Mouse (Mus musculus) kidney, embryonic 15.5 days (tissue): ENCODE measurements around the gene Trappc11. TPM values are rescaled to one million over a fixed set of nuclear protein-coding genes. Genes with fewer than 3 reads are reported as not detected.

Source experiments
- ATAC-seq: fragments of 200-750 bp; cut with Nextera tagmentation; replicated peaks from 2 replicates; pipeline ENCODE4 v1.8.0; 2017; ENCODE audit warnings: moderate TSS enrichment; ENCODE audit not compliant: low FRiP score
- H3K27ac ChIP-seq: fragments of 300-500 bp; sonication (generic); 2 replicates; pipeline ENCODE4 v1.5.1; 2015; ENCODE audit warnings: mild to moderate bottlenecking, inconsistent platforms
- H3K27me3 ChIP-seq: fragments of 300-500 bp; sonication (generic); 2 replicates; pipeline ENCODE4 v1.6.1; 2015; ENCODE audit warnings: inconsistent platforms
- H3K36me3 ChIP-seq: fragments of 300-500 bp; sonication (generic); 2 replicates; pipeline ENCODE4 v1.6.1; 2015; ENCODE audit warnings: inconsistent platforms
- H3K4me1 ChIP-seq: fragments of 300-500 bp; sonication (generic); 2 replicates; pipeline ENCODE4 v1.6.1; 2015; ENCODE audit warnings: inconsistent platforms
- H3K4me2 ChIP-seq: fragments of 300-500 bp; sonication (generic); 2 replicates; pipeline ENCODE4 v1.6.1; 2015; ENCODE audit warnings: moderate library complexity, mild to moderate bottlenecking, inconsistent platforms
- H3K4me3 ChIP-seq: fragments of 300-500 bp; sonication (generic); replicated peaks from 2 replicates; pipeline ENCODE4 v1.5.1; 2015; ENCODE audit warnings: mild to moderate bottlenecking, inconsistent platforms
- H3K9ac ChIP-seq: fragments of 300-500 bp; sonication (generic); 2 replicates; pipeline ENCODE4 v1.6.1; 2015; ENCODE audit warnings: mild to moderate bottlenecking, inconsistent platforms
- H3K9me3 ChIP-seq: fragments of 300-500 bp; sonication (generic); replicated peaks from 2 replicates; pipeline ENCODE4 v1.6.1; 2016; ENCODE audit warnings: inconsistent platforms
- WGBS: fragments of 180-500 bp; shearing (Covaris S2); methylation state at CpG from one replicate; pipeline ENCODE4 v1.1.7; 2015; ENCODE audit warnings: mixed read lengths; 5-methylcytosine and 5-hydroxymethylcytosine counted together
- polyA plus RNA-seq: library from polyadenylated mRNA; unstranded; fragments of >200 nt; fragmentation: Nextera tagmentation; extraction: Ambion mirVana; gene quantifications from 2 replicates; pipeline ENCODE4 v1.2.1, GENCODE M21; 2015

Trappc11 gene
- 32.5 and 34.5 TPM in 2 replicates for polyA plus RNA-seq

DNA sequence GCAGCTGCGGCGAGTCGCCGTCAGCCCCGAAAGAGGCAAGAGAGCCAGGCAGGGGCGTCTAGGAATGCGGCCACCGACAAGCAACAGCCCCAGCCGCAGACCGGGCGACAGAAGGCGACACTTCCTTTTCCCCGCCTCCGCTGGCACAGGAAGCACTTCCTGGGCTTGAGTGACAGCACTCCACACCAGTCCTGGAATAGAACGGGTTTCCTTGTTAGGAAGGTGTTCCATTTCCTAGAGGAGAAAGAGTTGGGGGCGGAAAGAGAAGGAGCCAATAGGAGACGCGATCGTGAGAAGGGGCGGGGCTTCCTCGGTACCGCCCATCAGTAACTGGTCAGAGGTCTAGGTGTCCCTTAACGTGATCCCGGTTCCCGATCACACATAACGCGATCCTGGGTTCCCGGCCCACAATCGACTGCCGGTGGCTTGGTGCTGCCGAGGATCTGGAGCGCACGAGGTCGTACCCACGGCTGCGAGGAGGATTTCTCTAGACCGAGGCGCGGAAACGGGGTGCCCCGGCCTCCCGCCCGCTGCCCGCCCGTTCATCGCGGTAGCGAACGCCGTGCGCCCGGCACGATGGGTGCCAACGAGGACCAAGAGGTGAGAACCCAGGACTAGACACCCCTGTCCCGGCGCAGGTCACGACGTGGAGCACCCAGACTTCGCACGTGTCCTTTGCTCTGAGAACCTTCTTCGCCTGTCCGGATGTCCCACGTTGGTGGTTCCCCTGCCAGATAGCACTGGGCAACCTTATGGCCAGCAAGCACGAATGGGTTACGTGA lies at the start of gene Trappc11, which contains the start of gene Rwdd4a:
Gene Trappc11 (minus strand): TSS at position 127 of the 782 bp plus-strand sequence.
Gene Rwdd4a (plus strand): TSS at position 321 of the 782 bp plus-strand sequence.
- peaks cover 14% of the 10 kb centered on the region for H3K4me1 ChIP-seq
- peak within 1 kb of the TSS; percentile 64 for H3K4me3 ChIP-seq
- peak within 1 kb of the TSS; percentile 78 for H3K4me2 ChIP-seq
- H3K27ac ChIP-seq = peak within 1 kb of the TSS; percentile 89
- H3K9me3 ChIP-seq = no peaks in the 10 kb centered on the region
- peak; percentile 100 for ATAC-seq
- under 1% methylated on average over 65 of the region's 65 CpGs for WGBS
- peaks cover 30% of the 10 kb centered on the region for H3K36me3 ChIP-seq
- peak within 1 kb of the TSS; percentile 82 for H3K9ac ChIP-seq
- no peaks in the 10 kb centered on the region for H3K27me3 ChIP-seq

DNA sequence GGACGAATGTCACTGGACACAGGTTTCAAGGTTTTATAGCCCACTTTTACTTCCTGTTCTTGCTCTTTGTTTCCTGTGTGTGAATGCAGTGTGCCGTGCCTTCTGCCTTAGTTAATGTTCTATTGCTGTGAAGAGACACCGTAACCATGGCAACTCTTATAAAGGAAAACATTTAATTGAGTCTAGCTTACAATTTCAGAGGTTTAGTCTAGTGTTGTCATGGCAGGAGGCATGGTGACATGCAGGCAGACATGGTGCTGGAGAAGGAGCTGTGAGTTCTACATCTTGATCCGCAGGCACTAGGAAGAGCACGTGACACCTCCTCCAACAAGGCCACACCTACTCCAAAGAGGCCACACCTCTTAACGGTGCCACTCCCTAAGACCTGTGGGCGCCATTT lies 48.2 kb upstream of the Trappc11 start:
- WGBS = 83% methylated on average over 7 of the region's 7 CpGs
- H3K27ac ChIP-seq = no peak overlapping the region
- no peak overlapping the region for H3K4me2 ChIP-seq
- no peaks in the 10 kb centered on the region for H3K4me1 ChIP-seq
- no peaks in the 10 kb centered on the region for H3K9me3 ChIP-seq
- no peak for ATAC-seq
- no peaks in the 10 kb centered on the region for H3K36me3 ChIP-seq
- no peaks in the 10 kb centered on the region for H3K27me3 ChIP-seq
- H3K4me3 ChIP-seq = no peak overlapping the region
- no peak overlapping the region for H3K9ac ChIP-seq

DNA sequence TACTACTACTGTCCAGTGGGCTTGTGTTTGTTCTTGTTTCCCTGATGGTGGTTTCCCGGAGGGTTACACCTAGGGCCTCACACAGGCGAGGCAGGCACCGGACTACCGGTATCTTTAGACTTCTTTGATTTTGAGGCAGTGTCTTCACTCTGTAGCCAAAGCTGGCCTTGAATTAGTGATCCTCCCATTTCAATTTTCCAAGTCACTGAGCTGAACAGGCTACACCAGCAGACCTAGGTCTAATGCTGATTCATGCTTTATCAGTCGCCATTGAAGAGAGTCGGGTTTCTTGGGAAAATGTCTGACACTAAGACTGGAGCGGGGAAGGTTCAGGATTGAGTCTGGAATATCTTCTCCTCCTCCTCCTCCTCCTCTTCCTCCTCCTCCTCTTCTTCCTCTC lies 40.2 kb upstream of the Trappc11 start:
- no peak overlapping the region for H3K4me2 ChIP-seq
- H3K4me3 ChIP-seq = no peak overlapping the region
- 58% methylated on average over 7 of the region's 7 CpGs for WGBS
- ATAC-seq = 0 out of 2 replicates have a peak, but pooled peaks have one; percentile 58
- H3K9ac ChIP-seq = no peak overlapping the region
- no peaks in the 10 kb centered on the region for H3K9me3 ChIP-seq
- H3K4me1 ChIP-seq = no peaks in the 10 kb centered on the region
- H3K27ac ChIP-seq = no peak overlapping the region
- no peaks in the 10 kb centered on the region for H3K27me3 ChIP-seq
- H3K36me3 ChIP-seq = no peaks in the 10 kb centered on the region

DNA sequence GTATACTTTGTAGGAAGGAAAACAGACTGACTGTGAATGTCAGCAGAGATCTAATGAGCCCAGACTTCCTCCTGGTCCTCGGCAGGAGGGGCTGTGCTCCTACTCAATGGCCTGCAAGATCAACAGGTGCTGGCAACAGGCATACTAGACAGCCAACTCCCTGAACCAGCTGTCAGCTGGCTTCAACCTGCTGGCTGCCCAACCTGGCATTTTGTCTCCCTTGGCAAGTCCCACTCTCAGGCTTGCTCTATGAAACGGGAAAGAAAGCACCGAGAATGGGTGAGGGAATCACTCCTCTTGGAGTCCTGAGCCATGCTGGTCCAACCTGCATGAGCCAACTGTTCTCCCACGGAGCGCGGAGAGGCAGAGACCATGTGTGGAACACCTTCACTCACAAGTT lies 36.9 kb upstream of the Trappc11 start:
- no peaks in the 10 kb centered on the region for H3K9me3 ChIP-seq
- H3K4me2 ChIP-seq = no peak overlapping the region
- no peaks in the 10 kb centered on the region for H3K4me1 ChIP-seq
- no peak overlapping the region for H3K9ac ChIP-seq
- ATAC-seq = no peak
- no peak overlapping the region for H3K27ac ChIP-seq
- no peak overlapping the region for H3K4me3 ChIP-seq
- no peaks in the 10 kb centered on the region for H3K27me3 ChIP-seq
- WGBS = 81% methylated on average over 6 of the region's 6 CpGs
- no peaks in the 10 kb centered on the region for H3K36me3 ChIP-seq

DNA sequence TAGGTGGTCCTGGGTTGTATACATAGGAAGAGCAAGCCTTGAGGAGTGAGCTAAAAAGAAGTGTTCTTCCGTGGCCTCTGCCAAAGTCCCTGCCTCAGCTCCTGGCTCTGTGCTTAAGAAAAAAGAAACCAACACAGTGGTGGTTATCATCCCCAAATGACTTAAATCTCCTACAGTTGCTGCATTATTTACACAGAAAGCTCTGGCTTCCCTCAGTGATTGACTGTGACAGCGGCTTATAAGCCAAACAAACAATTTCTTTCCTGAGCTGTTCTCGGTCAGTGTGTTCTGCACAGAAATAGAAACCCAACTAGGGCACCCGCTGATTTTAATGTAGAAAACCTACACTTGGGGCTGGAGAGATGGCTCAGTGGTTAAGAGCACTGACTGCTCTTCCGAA lies 34.8 kb upstream of the Trappc11 start:
- WGBS = 78% methylated on average over 5 of the region's 5 CpGs
- Histone ChIP-seq H3K4me1 (no peaks in the 10 kb centered on the region), H3K4me2 (no peak overlapping the region), H3K27ac (no peak overlapping the region), H3K9me3 (no peaks in the 10 kb centered on the region), H3K27me3 (no peaks in the 10 kb centered on the region), H3K4me3 (no peak overlapping the region), H3K9ac (no peak overlapping the region), H3K36me3 (no peaks in the 10 kb centered on the region)
- ATAC-seq = no peak

DNA sequence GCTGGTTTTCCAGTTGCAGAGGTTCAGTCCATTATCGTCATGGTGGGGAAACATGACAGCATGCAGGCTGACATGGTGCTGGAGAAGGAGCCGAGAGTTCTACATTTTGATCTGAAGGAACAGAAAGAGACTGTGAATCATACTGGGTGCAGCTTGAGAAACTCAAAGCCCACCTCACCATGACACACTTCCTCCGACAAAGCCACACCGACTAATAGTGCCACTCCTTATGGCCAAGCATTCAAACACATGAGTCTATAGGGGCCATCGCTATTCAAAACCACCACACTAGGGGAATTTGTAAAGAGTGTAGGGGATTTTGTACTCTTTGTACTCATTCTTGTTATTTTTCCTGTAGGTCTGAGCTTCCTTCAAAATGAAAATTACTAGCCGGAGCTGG lies 33.3 kb upstream of the Trappc11 start:
- WGBS = 92% methylated on average over 6 of the region's 6 CpGs
- H3K4me1 ChIP-seq = no peaks in the 10 kb centered on the region
- H3K4me3 ChIP-seq = no peak overlapping the region
- no peak for ATAC-seq
- no peak overlapping the region for H3K9ac ChIP-seq
- H3K27ac ChIP-seq = no peak overlapping the region
- H3K36me3 ChIP-seq = no peaks in the 10 kb centered on the region
- H3K27me3 ChIP-seq = no peaks in the 10 kb centered on the region
- H3K9me3 ChIP-seq = no peaks in the 10 kb centered on the region
- H3K4me2 ChIP-seq = no peak overlapping the region

DNA sequence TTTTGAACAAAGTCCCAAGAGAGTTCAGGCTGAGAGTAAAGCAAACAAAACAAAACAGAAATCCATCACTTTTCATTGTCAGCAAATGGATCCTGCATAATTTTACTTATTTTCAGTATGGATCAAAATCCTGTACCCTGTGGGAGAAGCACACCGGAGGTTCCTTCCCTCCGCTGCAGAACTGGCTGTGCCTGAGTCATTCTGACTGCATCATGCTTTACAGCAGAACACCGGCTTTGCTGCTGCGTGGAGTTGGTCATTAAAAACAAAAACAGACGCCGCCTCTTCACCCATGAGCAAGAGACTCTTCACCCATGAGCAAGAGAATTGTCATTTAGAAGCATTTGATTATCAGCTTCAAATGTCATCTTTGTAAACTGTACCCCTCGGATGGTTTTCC lies 27.5 kb upstream of the Trappc11 start:
- no peak for ATAC-seq
- Histone ChIP-seq H3K9ac (no peak overlapping the region), H3K27me3 (no peaks in the 10 kb centered on the region), H3K36me3 (no peaks in the 10 kb centered on the region), H3K27ac (no peak overlapping the region), H3K4me3 (no peak overlapping the region), H3K4me2 (no peak overlapping the region), H3K9me3 (no peaks in the 10 kb centered on the region), H3K4me1 (0 out of 2 replicates have a peak, but pooled peaks cover 3% of the 10 kb centered on the region)
- WGBS = 89% methylated on average over 7 of the region's 7 CpGs

DNA sequence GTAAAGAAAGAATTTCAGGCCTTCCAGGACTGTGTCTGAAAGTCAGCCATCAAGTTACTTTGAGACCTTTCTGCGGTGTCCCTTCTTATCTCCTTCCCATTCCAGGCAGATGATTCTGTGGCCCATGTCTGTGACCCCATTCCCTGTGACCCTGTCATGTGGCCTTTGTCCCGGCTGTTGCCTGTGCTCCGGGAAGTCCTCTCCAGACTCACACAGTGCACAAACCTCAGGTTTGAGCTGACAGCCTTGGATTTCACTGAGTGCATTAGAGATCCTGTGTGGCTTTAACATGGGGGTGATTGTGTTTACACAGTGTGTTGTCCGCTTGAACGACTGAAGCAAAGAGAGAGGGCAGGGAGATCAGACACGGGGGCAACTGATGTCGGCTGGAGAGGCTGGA lies 25.0 kb upstream of the Trappc11 start:
- ATAC-seq = no peak
- H3K4me3 ChIP-seq = no peak overlapping the region
- H3K36me3 ChIP-seq = peaks cover 6% of the 10 kb centered on the region
- H3K4me1 ChIP-seq = 0 out of 2 replicates have a peak, but pooled peaks cover 3% of the 10 kb centered on the region
- H3K4me2 ChIP-seq = no peak overlapping the region
- no peak overlapping the region for H3K27ac ChIP-seq
- 40% methylated on average over 7 of the region's 7 CpGs for WGBS
- H3K9ac ChIP-seq = no peak overlapping the region
- H3K9me3 ChIP-seq = no peaks in the 10 kb centered on the region
- no peaks in the 10 kb centered on the region for H3K27me3 ChIP-seq

DNA sequence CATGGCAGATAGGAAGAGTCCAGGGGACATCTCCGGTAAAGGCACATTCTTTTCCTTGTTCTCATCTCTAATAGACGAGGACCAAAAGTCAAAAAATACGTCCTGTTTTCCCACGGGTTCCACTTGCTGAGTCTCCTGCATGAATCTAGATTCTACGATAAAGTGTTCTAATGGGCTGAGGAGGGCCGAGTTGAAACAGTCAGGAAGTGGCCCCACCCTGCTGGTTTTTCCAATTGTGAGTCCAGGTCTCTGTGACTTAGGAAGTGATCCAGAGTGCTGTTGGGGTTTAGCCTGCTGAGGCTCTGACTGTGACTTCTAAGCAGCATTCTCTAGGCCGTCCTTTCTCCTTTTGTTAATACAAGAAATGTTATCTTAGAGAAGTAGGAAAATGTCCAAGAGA lies 23.2 kb upstream of the Trappc11 start:
- no peak overlapping the region for H3K4me2 ChIP-seq

DNA sequence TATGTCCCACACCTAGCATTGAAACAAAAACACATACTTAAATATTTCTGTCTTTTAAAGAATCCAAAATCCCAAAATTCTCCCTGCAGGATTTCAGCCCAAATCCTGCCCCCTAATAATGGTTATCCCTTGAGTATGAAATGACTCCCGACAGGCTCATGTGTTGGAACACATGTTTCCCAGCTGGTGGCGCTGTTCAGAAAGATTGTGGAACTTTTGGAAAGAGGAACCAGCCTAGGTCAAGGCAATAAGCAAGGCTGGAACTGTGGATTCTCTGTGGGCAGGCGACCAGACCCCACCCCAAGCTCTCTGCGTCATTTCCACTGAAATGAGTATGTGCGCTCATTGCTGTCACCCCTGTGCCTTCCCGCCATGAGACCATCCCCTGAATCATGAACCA lies 20.3 kb upstream of the Trappc11 start:
- Histone ChIP-seq H3K9me3 (no peaks in the 10 kb centered on the region), H3K36me3 (peaks cover 41% of the 10 kb centered on the region), H3K27me3 (no peaks in the 10 kb centered on the region), H3K4me2 (no peak overlapping the region), H3K27ac (no peak overlapping the region), H3K4me1 (0 out of 2 replicates have a peak, but pooled peaks cover 3% of the 10 kb centered on the region), H3K9ac (no peak overlapping the region), H3K4me3 (no peak overlapping the region)
- no peak for ATAC-seq
- WGBS = 85% methylated on average over 6 of the region's 6 CpGs

More for the DNA sequence above, 23.2 kb upstream of the Trappc11 start:
- Histone ChIP-seq H3K9ac (no peak overlapping the region), H3K36me3 (peaks cover 14% of the 10 kb centered on the region), H3K9me3 (no peaks in the 10 kb centered on the region), H3K27ac (no peak overlapping the region), H3K4me3 (no peak overlapping the region), H3K27me3 (no peaks in the 10 kb centered on the region), H3K4me1 (0 out of 2 replicates have a peak, but pooled peaks cover 3% of the 10 kb centered on the region)
- ATAC-seq = no peak
- WGBS = 72% methylated on average over 7 of the region's 7 CpGs

DNA sequence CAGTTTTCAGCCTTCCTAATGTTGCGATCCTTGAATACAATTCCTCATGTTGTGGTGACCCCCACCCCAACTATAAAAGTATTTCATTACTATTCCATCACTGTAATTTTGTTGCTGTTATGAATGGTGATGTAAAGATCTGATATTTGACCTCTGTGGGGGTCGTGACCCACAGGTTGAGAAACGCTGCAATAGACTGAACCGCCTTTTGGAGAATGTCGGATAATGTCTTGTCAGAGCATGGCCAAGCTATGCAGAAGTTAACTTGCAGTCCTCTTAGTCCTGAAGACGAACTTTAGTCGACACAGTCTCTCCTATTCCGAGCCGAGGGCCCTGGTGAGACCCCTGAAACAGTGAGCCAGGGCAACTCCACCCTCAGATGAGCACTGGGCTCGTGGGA lies 13.8 kb upstream of the Trappc11 start:
- H3K9ac ChIP-seq = no peak overlapping the region
- H3K4me2 ChIP-seq = no peak overlapping the region
- 96% methylated on average over 10 of the region's 10 CpGs for WGBS
- no peaks in the 10 kb centered on the region for H3K9me3 ChIP-seq
- no peak overlapping the region for H3K27ac ChIP-seq
- no peaks in the 10 kb centered on the region for H3K27me3 ChIP-seq
- ATAC-seq = no peak
- no peaks in the 10 kb centered on the region for H3K4me1 ChIP-seq
- H3K36me3 ChIP-seq = peaks cover 91% of the 10 kb centered on the region
- no peak overlapping the region for H3K4me3 ChIP-seq

DNA sequence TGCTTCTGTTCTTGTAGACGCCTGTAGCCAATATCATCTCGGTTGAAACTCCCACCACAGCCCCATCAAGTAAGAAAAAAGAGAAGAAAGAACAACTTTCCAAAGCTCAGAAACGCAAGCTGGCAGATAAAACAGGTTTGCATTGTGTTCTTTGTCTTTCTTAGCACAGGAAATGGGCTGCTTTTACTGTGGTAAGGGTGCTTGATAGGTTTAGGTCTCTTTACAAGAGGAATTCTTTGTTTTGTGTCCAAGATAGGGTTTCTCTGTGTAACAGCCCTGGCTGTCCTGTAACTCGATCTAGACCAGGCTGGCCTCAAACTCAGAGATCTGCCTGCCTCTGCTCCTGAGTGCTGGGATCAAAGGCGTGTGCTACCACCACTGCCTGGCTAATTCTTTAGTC lies 10.8 kb upstream of the Trappc11 start:
- Histone ChIP-seq H3K4me1 (no peaks in the 10 kb centered on the region), H3K4me3 (no peak overlapping the region), H3K27ac (no peak overlapping the region), H3K4me2 (no peak overlapping the region), H3K27me3 (no peaks in the 10 kb centered on the region), H3K9me3 (no peaks in the 10 kb centered on the region), H3K9ac (no peak overlapping the region), H3K36me3 (peaks cover 83% of the 10 kb centered on the region)
- no peak for ATAC-seq
- WGBS = 88% methylated on average over 5 of the region's 5 CpGs
